In the genomic region with DNA sequence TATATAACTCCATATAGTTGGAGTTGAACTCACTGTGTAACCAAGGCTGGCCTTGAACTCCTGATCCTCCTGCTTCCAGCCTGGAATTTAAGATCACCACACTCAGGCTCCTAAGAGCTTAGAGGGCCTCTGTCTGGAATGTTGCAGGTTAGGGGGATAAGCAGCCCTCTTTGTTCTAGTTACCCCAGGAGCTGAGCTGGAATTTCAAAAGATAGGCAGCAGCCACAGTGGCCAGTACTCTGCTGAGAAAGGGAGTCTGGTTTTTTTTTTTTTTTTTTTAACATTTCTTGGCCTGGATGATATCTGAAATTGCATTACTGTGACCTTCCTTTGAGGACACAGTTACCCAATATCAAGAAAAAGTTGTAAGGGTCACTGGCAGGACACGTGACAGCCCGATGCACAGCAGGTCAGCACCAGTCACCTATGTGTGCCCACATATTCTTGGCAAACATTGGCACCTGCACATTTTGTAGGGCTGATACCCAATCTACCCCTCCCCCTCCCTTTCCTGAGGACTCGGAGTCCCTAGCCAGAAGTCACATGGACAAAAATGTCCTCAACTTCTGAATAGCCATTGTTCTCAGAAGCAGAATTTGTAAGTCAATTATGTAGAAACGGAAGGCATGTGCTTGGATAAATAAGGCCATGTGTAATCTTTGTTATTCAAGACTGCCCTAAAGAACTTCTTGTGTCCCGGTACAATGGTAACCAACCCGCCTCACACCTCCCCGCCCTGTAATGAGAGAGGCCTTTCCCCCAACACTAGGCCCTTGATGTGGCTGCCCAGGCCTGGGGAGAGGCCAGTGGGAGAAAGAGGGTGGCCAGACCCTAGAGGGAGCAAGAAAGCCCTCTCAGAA, we compare ENCODE assay signal across 8 mouse cellular contexts. TPM values are rescaled to one million over a fixed set of nuclear protein-coding genes. Genes with fewer than 3 reads are reported as not detected.
DNase-seq lines count a peak whose midpoint lies in the region; ATAC-seq and TF ChIP-seq lines count a peak whose summit lies in the region.

No protein-coding gene starts in this region.

- ATAC-seq in embryonic facial prominence, embryonic 14.5 days (ENCODE audit: low read depth): peak; percentile 55; the same call in 1 of the 2 replicates
- ATAC-seq in heart, postnatal 0 days (ENCODE audit: insufficient read depth, low read depth): peak; percentile 80
- peak; percentile 83 for ATAC-seq in midbrain, embryonic 13.5 days
- ATAC-seq in erythroblast, adult 5-6 weeks (replicated peaks; ENCODE audit: low FRiP score, poor library complexity, severe bottlenecking): no peak

- no peaks in the 10 kb centered on the region for H3K27me3 ChIP-seq in embryonic facial prominence, embryonic 14.5 days (replicated peaks; ENCODE audit: control insufficient read depth, insufficient read depth, low read length)
- no peaks in the 10 kb centered on the region for H3K27me3 ChIP-seq in heart, postnatal 0 days (ENCODE audit: control insufficient read depth, insufficient read depth, low read length)
- peaks cover 20% of the 10 kb centered on the region for H3K27me3 ChIP-seq in midbrain, embryonic 13.5 days

- peak; percentile 28 for DNase-seq in ovary, postnatal 36 days (ENCODE audit: low spot score)
- no peak for DNase-seq in ovary, postnatal 14 days (ENCODE audit: low spot score)
- DNase-seq in embryonic facial prominence, embryonic 14.5 days (ENCODE audit: low spot score): peak; percentile 13
- DNase-seq in heart, postnatal 0 days (ENCODE audit: low spot score): peak; percentile 85
- DNase-seq in layer of hippocampus, adult 9-11 months: peak; percentile 69
- no peak for DNase-seq in B cell, adult 2 months

- H3K27ac ChIP-seq in embryonic facial prominence, embryonic 14.5 days (replicated peaks; ENCODE audit: low read depth, low read length): no peak overlapping the region
- H3K27ac ChIP-seq in heart, postnatal 0 days (ENCODE audit: low read depth): peak overlapping the region; percentile 90
- H3K27ac ChIP-seq in midbrain, embryonic 13.5 days: no peak overlapping the region

- H3K4me2 ChIP-seq in embryonic facial prominence, embryonic 14.5 days (ENCODE audit: low read depth, low read length): no peak overlapping the region
- no peak overlapping the region for H3K4me2 ChIP-seq in heart, postnatal 0 days (ENCODE audit: low read depth, low read length)
- no peak overlapping the region for H3K4me2 ChIP-seq in midbrain, embryonic 13.5 days (replicated peaks)

- H3K4me1 ChIP-seq in embryonic facial prominence, embryonic 14.5 days (ENCODE audit: control insufficient read depth, insufficient read depth, low read length): peaks cover 4% of the 10 kb centered on the region; the same call in 1 of the 2 replicates
- peaks cover 21% of the 10 kb centered on the region for H3K4me1 ChIP-seq in heart, postnatal 0 days (ENCODE audit: control insufficient read depth, insufficient read depth)
- H3K4me1 ChIP-seq in midbrain, embryonic 13.5 days (replicated peaks): peaks cover 13% of the 10 kb centered on the region

- whole genome bisulfite sequencing in embryonic facial prominence, embryonic 14.5 days: 35% methylated on average over 7 of the region's 7 CpGs
- 40% methylated on average over 7 of the region's 7 CpGs for WGBS in heart, postnatal 0 days
- WGBS in midbrain, embryonic 13.5 days: 11% methylated on average over 7 of the region's 7 CpGs

- no peak for TF ChIP-seq CTCF in heart, postnatal 0 days (IDR thresholded peaks at IDR 0.05; ENCODE audit: low read depth)

- no peak overlapping the region for H3K9ac ChIP-seq in embryonic facial prominence, embryonic 14.5 days (ENCODE audit: low read depth, low read length)
- no peak overlapping the region for H3K9ac ChIP-seq in heart, postnatal 0 days (replicated peaks; ENCODE audit: low read depth, low read length)
- H3K9ac ChIP-seq in midbrain, embryonic 13.5 days (replicated peaks): no peak overlapping the region

- H3K9me3 ChIP-seq in embryonic facial prominence, embryonic 14.5 days (ENCODE audit: control insufficient read depth, low read length): no peaks in the 10 kb centered on the region
- no peaks in the 10 kb centered on the region for H3K9me3 ChIP-seq in heart, postnatal 0 days (replicated peaks; ENCODE audit: control insufficient read depth, low read length)
- no peaks in the 10 kb centered on the region for H3K9me3 ChIP-seq in midbrain, embryonic 13.5 days

- H3K36me3 ChIP-seq in embryonic facial prominence, embryonic 14.5 days (ENCODE audit: control insufficient read depth, insufficient read depth, low read length): no peaks in the 10 kb centered on the region
- H3K36me3 ChIP-seq in heart, postnatal 0 days (replicated peaks; ENCODE audit: control insufficient read depth, insufficient read depth, low read length): no peaks in the 10 kb centered on the region
- no peaks in the 10 kb centered on the region for H3K36me3 ChIP-seq in midbrain, embryonic 13.5 days

- peak; percentile 95 for TF ChIP-seq EP300 in heart, postnatal 0 days (IDR thresholded peaks at IDR 0.05; ENCODE audit: low read depth)

- no peak overlapping the region for H3K4me3 ChIP-seq in embryonic facial prominence, embryonic 14.5 days (ENCODE audit: low read depth, low read length)
- no peak overlapping the region for H3K4me3 ChIP-seq in heart, postnatal 0 days (ENCODE audit: low read depth, low read length)
- no peak overlapping the region for H3K4me3 ChIP-seq in midbrain, embryonic 13.5 days (replicated peaks)

RNA-seq across cellular contexts. Expression of a gene that starts 1.1 kb away (rescaled TPM):
- 25.8 and 30.1 TPM in 2 replicates for polyA plus RNA-seq in embryonic facial prominence, embryonic 14.5 days (2014; fragmentation: Nextera tagmentation; extraction: Ambion mirVana)
- 55.0 and 62.5 TPM in 2 replicates for total RNA-seq in heart, postnatal 0 days (2014; rRNA removed; ENCODE audit: low replicate concordance)
- 42.4 and 42.9 TPM in 2 replicates for polyA plus RNA-seq in heart, postnatal 0 days (2015; fragmentation: Nextera tagmentation; extraction: Ambion mirVana)
- 38.1 and 39.9 TPM in 2 replicates for polyA plus RNA-seq in midbrain, embryonic 13.5 days (2015; fragmentation: Nextera tagmentation; extraction: Ambion mirVana)
- total RNA-seq in erythroblast, adult 5-6 weeks (2015; ENCODE audit: low replicate concordance): 29.2 and 29.7 TPM in 2 replicates
- 35.7 and 40.3 TPM in 2 replicates for total RNA-seq in erythroblast, adult 5-6 weeks (2017; ENCODE audit: low replicate concordance)

Comparison
In these comparisons a context has a peak if more than half of its experiments do, and no peak if none do; other contexts are left out.
1. DNase-seq: peak in ovary, postnatal 36 days (single experiment), embryonic facial prominence, embryonic 14.5 days (single experiment), heart, postnatal 0 days (single experiment) and layer of hippocampus, adult 9-11 months (single experiment); none in ovary, postnatal 14 days (single experiment) and B cell, adult 2 months (0 of 2).